Mouse (Mus musculus): ENCODE measurements at regions not wholly inside any gene's neighbourhood (a gene's known extent, or its start where the extent isn't known, plus 50 kb on each side); places are given as distances from the start of the nearest gene placed in this dataset.

DNA sequence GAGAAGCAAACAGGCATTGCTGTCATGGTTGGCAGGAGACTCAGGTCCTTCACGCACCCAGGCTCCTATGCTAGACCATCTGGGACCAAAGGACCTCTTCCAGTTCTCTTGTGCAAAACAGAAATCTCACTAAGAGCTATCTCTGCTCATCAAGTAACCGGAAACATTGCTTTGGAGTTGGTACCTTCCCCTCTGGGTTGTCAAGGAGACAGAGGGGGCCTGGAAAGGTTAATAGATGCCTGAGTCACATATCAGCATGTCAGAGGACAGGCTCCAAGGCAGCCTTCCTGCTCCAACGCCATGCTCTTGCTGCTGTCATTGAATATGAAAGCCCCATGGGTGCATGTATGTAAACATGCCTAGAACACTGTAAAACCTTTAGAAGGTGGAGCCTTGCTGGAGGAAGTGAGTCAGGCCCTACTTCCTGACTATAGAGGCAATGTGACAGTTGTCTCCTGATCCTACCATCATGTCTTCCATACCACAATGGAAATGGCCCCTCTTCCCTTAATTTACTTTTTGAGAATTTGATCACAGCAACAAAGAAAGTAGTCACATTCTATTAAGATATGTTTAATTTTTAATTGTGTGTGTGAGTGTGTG lies 103.8 kb downstream of the Hlx start:
- Histone ChIP-seq H3K36me3 (ENCODE audit: control insufficient read depth, insufficient read depth, low read length) (no peaks in the 10 kb centered on the region), H3K9me3 (ENCODE audit: control insufficient read depth, low read length) (no peaks in the 10 kb centered on the region), H3K27ac (replicated peaks) (no peak overlapping the region), H3K9ac (ENCODE audit: low read length) (no peak overlapping the region), H3K4me3 (ENCODE audit: low read depth, low read length) (no peak overlapping the region), H3K4me2 (replicated peaks; ENCODE audit: low read depth) (no peak overlapping the region), H3K4me1 (replicated peaks; ENCODE audit: control insufficient read depth, insufficient read depth) (no peaks in the 10 kb centered on the region), H3K27me3 (ENCODE audit: control insufficient read depth, insufficient read depth, low read length) (no peaks in the 10 kb centered on the region)
- 73% methylated on average over 3 of the region's 3 CpGs for WGBS
- no peak for DNase-seq (ENCODE audit: low spot score)
- no peak for TF ChIP-seq CTCF (IDR thresholded peaks at IDR 0.05; ENCODE audit: low read depth)
- no peak for TF ChIP-seq EP300 (optimal IDR thresholded peaks at IDR 0.05)
- ATAC-seq (ENCODE audit: low FRiP score, low TSS enrichment) = no peak

DNA sequence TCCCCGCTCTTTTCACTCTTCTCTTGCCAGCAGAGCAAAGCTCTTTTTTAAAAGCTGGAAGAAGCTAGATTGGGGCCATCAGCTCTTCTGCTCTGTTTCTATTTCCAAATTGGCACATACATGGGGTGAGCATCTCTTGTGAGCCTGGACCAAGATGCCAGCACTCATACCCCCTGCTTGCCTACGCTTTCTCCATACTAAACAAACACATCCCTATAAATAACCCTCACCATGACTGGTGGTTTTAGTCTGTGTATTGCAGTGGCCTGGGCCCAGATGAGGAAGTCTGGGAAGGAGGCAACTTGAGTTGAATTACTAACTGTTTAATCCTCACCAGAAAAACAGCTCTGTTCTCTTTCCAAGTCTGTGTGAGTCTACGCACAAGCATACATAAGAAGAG lies 110.0 kb downstream of the Hlx start:
- H3K4me2 ChIP-seq (replicated peaks; ENCODE audit: low read depth) = no peak overlapping the region
- 55% methylated on average over 3 of the region's 3 CpGs for WGBS
- peak; percentile 24; the same call in 1 of the 2 replicates for ATAC-seq (ENCODE audit: low FRiP score, low TSS enrichment)
- H3K9ac ChIP-seq (ENCODE audit: low read length) = no peak overlapping the region
- no peak for DNase-seq (ENCODE audit: low spot score)
- peak overlapping the region; percentile 31; the same call in 1 of the 2 replicates for H3K27ac ChIP-seq (replicated peaks)
- TF ChIP-seq EP300 (optimal IDR thresholded peaks at IDR 0.05) (no peak), CTCF (IDR thresholded peaks at IDR 0.05; ENCODE audit: low read depth) (no peak)
- no peaks in the 10 kb centered on the region for H3K36me3 ChIP-seq (ENCODE audit: control insufficient read depth, insufficient read depth, low read length)
- H3K9me3 ChIP-seq (ENCODE audit: control insufficient read depth, low read length) = no peaks in the 10 kb centered on the region
- no peaks in the 10 kb centered on the region for H3K27me3 ChIP-seq (ENCODE audit: control insufficient read depth, insufficient read depth, low read length)
- H3K4me1 ChIP-seq (replicated peaks; ENCODE audit: control insufficient read depth, insufficient read depth) = no peaks in the 10 kb centered on the region
- H3K4me3 ChIP-seq (ENCODE audit: low read depth, low read length) = no peak overlapping the region

- TF ChIP-seq EP300 (optimal IDR thresholded peaks at IDR 0.05) = no peak
- no peak for TF ChIP-seq CTCF (IDR thresholded peaks at IDR 0.05; ENCODE audit: low read depth)
- Histone ChIP-seq H3K27me3 (ENCODE audit: control insufficient read depth, insufficient read depth, low read length) (no peaks in the 10 kb centered on the region), H3K36me3 (ENCODE audit: control insufficient read depth, insufficient read depth, low read length) (no peaks in the 10 kb centered on the region), H3K9me3 (ENCODE audit: control insufficient read depth, low read length) (no peaks in the 10 kb centered on the region), H3K4me3 (ENCODE audit: low read depth, low read length) (no peak overlapping the region), H3K4me2 (replicated peaks; ENCODE audit: low read depth) (no peak overlapping the region), H3K27ac (replicated peaks) (no peak overlapping the region), H3K9ac (ENCODE audit: low read length) (no peak overlapping the region), H3K4me1 (replicated peaks; ENCODE audit: control insufficient read depth, insufficient read depth) (no peaks in the 10 kb centered on the region)
- ATAC-seq (ENCODE audit: low FRiP score, low TSS enrichment) (no peak; the same call in 1 of the 2 replicates), DNase-seq (ENCODE audit: low spot score) (no peak)
- WGBS = 43% methylated on average over 15 of the region's 15 CpGs
Observed at GRCm38 (mm10) chr1:184621950-184622349, 110.5 kb downstream of the Hlx start.

- Histone ChIP-seq H3K36me3 (ENCODE audit: control insufficient read depth, insufficient read depth, low read length) (no peaks in the 10 kb centered on the region), H3K27ac (replicated peaks) (no peak overlapping the region), H3K9ac (ENCODE audit: low read length) (no peak overlapping the region), H3K27me3 (ENCODE audit: control insufficient read depth, insufficient read depth, low read length) (no peaks in the 10 kb centered on the region), H3K9me3 (ENCODE audit: control insufficient read depth, low read length) (no peaks in the 10 kb centered on the region), H3K4me2 (replicated peaks; ENCODE audit: low read depth) (no peak overlapping the region), H3K4me3 (ENCODE audit: low read depth, low read length) (no peak overlapping the region), H3K4me1 (replicated peaks; ENCODE audit: control insufficient read depth, insufficient read depth) (no peaks in the 10 kb centered on the region)
- no peak for TF ChIP-seq EP300 (optimal IDR thresholded peaks at IDR 0.05)
- TF ChIP-seq CTCF (IDR thresholded peaks at IDR 0.05; ENCODE audit: low read depth) = no peak
- ATAC-seq (ENCODE audit: low FRiP score, low TSS enrichment) = no peak
- 82% methylated on average over 8 of the region's 8 CpGs for WGBS
- DNase-seq (ENCODE audit: low spot score) = no peak
Observed at GRCm38 (mm10) chr1:184617853-184618454, 114.5 kb downstream of the Hlx start.

DNA sequence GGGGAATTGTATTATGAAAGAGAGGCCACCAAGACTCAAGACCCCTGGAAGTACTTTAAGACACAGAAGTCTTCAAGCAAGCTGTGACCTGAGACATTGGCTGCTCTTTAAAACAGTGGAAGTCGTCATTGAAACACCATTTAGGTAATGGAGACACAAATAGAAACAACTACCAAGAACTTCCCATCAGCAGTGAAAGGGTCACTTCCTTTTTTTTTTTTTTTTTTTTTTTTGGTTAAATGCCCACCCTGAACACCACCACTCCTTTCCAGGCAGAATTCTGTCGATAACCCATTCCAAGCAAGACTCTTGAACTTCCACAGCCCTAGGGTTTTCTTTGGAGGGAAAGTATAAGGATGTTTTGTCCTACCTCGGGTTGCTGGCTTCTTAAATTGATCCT lies 116.4 kb downstream of the Hlx start:
- DNase-seq (ENCODE audit: low spot score) = no peak
- TF ChIP-seq EP300 (optimal IDR thresholded peaks at IDR 0.05) = no peak
- TF ChIP-seq CTCF (IDR thresholded peaks at IDR 0.05; ENCODE audit: low read depth) = no peak
- no peak overlapping the region for H3K4me2 ChIP-seq (replicated peaks; ENCODE audit: low read depth)
- H3K9ac ChIP-seq (ENCODE audit: low read length) = no peak overlapping the region
- ATAC-seq (ENCODE audit: low FRiP score, low TSS enrichment) = no peak
- WGBS = 68% methylated on average over 3 of the region's 3 CpGs
- H3K27me3 ChIP-seq (ENCODE audit: control insufficient read depth, insufficient read depth, low read length) = no peaks in the 10 kb centered on the region
- H3K27ac ChIP-seq (replicated peaks) = no peak overlapping the region
- H3K9me3 ChIP-seq (ENCODE audit: control insufficient read depth, low read length) = no peaks in the 10 kb centered on the region
- H3K4me3 ChIP-seq (ENCODE audit: low read depth, low read length) = no peak overlapping the region
- H3K36me3 ChIP-seq (ENCODE audit: control insufficient read depth, insufficient read depth, low read length) = no peaks in the 10 kb centered on the region
- no peaks in the 10 kb centered on the region for H3K4me1 ChIP-seq (replicated peaks; ENCODE audit: control insufficient read depth, insufficient read depth)

- DNase-seq (ENCODE audit: low spot score) (no peak), ATAC-seq (ENCODE audit: low FRiP score, low TSS enrichment) (no peak)
- Histone ChIP-seq H3K4me2 (replicated peaks; ENCODE audit: low read depth) (no peak overlapping the region), H3K27me3 (ENCODE audit: control insufficient read depth, insufficient read depth, low read length) (no peaks in the 10 kb centered on the region), H3K9ac (ENCODE audit: low read length) (no peak overlapping the region), H3K4me3 (ENCODE audit: low read depth, low read length) (no peak overlapping the region), H3K36me3 (ENCODE audit: control insufficient read depth, insufficient read depth, low read length) (no peaks in the 10 kb centered on the region), H3K27ac (replicated peaks) (no peak overlapping the region), H3K9me3 (ENCODE audit: control insufficient read depth, low read length) (no peaks in the 10 kb centered on the region), H3K4me1 (replicated peaks; ENCODE audit: control insufficient read depth, insufficient read depth) (no peaks in the 10 kb centered on the region)
- TF ChIP-seq CTCF (IDR thresholded peaks at IDR 0.05; ENCODE audit: low read depth) (no peak), EP300 (optimal IDR thresholded peaks at IDR 0.05) (no peak)
- WGBS = 84% methylated on average over 21 of the region's 21 CpGs
Observed at GRCm38 (mm10) chr1:184614699-184615415, 117.6 kb downstream of the Hlx start.
